Comparison of ENCODE assay signal across 9 mouse cellular contexts in genomic region chrX:96456201-96456963, GRCm38 (mm10). TPM values are rescaled to one million over a fixed set of nuclear protein-coding genes. Genes with fewer than 3 reads are reported as not detected.
DNase-seq lines count a peak whose midpoint lies in the region; ATAC-seq lines count a peak whose summit lies in the region.
"Had no signal": no experiment of that assay in that cellular context is flagged by ENCODE, and none has a peak within 500 bp of the region (broad histone marks: within the 10 kb centered on the region; RNA-seq: fewer than 3 reads in every experiment).

Gene Hsf3, minus strand, starts transcription at chrX:96456294.

- WGBS in forebrain, embryonic 11.5 days, result 25% methylated on average over 9 of the region's 9 CpGs
- 18% methylated on average over 9 of the region's 9 CpGs for WGBS in forebrain, embryonic 15.5 days
- WGBS in liver, embryonic 12.5 days (ENCODE audit: insufficient replicate concordance), result 22% methylated on average over 9 of the region's 9 CpGs
- 19% methylated on average over 9 of the region's 9 CpGs for WGBS in neural tube, embryonic 14.5 days

- no peak within 1 kb of the TSS for H3K9ac ChIP-seq in forebrain, embryonic 11.5 days (ENCODE audit: low read length)
- no peak within 1 kb of the TSS for H3K9ac ChIP-seq in forebrain, embryonic 15.5 days (replicated peaks)
- no peak within 1 kb of the TSS for H3K9ac ChIP-seq in liver, embryonic 12.5 days
- H3K9ac ChIP-seq in neural tube, embryonic 14.5 days (replicated peaks; ENCODE audit: low read depth, low read length), result no peak within 1 kb of the TSS

- no peak within 1 kb of the TSS for H3K27ac ChIP-seq in forebrain, embryonic 11.5 days (ENCODE audit: low read depth, low read length)
- no peak within 1 kb of the TSS for H3K27ac ChIP-seq in forebrain, embryonic 15.5 days (replicated peaks)
- no peak within 1 kb of the TSS for H3K27ac ChIP-seq in liver, embryonic 12.5 days
- H3K27ac ChIP-seq in neural tube, embryonic 14.5 days (ENCODE audit: low read depth, low read length), result no peak within 1 kb of the TSS

- peak within 1 kb of the TSS; percentile 10; the same call in 1 of the 2 replicates for H3K4me3 ChIP-seq in forebrain, embryonic 11.5 days (ENCODE audit: low read depth, low read length)
- no peak within 1 kb of the TSS for H3K4me3 ChIP-seq in forebrain, embryonic 15.5 days
- H3K4me3 ChIP-seq in liver, embryonic 12.5 days, result no peak within 1 kb of the TSS
- 0 out of 2 replicates have a peak within 1 kb of the TSS, but pooled peaks have one; percentile 11 for H3K4me3 ChIP-seq in neural tube, embryonic 14.5 days (ENCODE audit: low read depth, low read length)

- H3K9me3 ChIP-seq in forebrain, embryonic 11.5 days (ENCODE audit: control insufficient read depth, low read length), result no peaks in the 10 kb centered on the region
- no peaks in the 10 kb centered on the region for H3K9me3 ChIP-seq in forebrain, embryonic 15.5 days
- H3K9me3 ChIP-seq in liver, embryonic 12.5 days (replicated peaks), result no peaks in the 10 kb centered on the region
- no peaks in the 10 kb centered on the region for H3K9me3 ChIP-seq in neural tube, embryonic 14.5 days (ENCODE audit: control insufficient read depth, low read length)

- ATAC-seq in forebrain, embryonic 11.5 days (replicated peaks; ENCODE audit: low FRiP score), result peak; percentile 55; the same call in 1 of the 2 replicates
- no peak for ATAC-seq in forebrain, embryonic 15.5 days (replicated peaks)
- no peak for ATAC-seq in liver, embryonic 12.5 days
- no peak for ATAC-seq in neural tube, embryonic 14.5 days (ENCODE audit: low read depth)

- H3K4me2 ChIP-seq in forebrain, embryonic 11.5 days (ENCODE audit: low read depth, low read length, severe bottlenecking), result peak within 1 kb of the TSS; percentile 26; the same call in 1 of the 2 replicates
- no peak within 1 kb of the TSS for H3K4me2 ChIP-seq in forebrain, embryonic 15.5 days (replicated peaks)
- H3K4me2 ChIP-seq in liver, embryonic 12.5 days, result 0 out of 2 replicates have a peak within 1 kb of the TSS, but pooled peaks have one; percentile 7
- H3K4me2 ChIP-seq in neural tube, embryonic 14.5 days (ENCODE audit: low read depth, low read length), result peak within 1 kb of the TSS; percentile 9; the same call in 1 of the 2 replicates

- DNase-seq in forebrain, embryonic 11.5 days (ENCODE audit: low spot score), result peak; percentile 40
- peak; percentile 58 for DNase-seq in forelimb bud, embryonic 11.5 days (ENCODE audit: low read depth, low spot score)
- DNase-seq in hindlimb bud, embryonic 11.5 days (ENCODE audit: extremely low spot score, low read depth, low spot score), result peak; percentile 30
- DNase-seq in thymus, adult 18-20 months, result no peak
- no peak for DNase-seq in left cerebral cortex, postnatal 14 days (ENCODE audit: low spot score in 2 of 2)

- intact Hi-C loops in left cerebral cortex, postnatal 14 days (cut with DNase I), result no loop called here

- no peaks in the 10 kb centered on the region for H3K36me3 ChIP-seq in forebrain, embryonic 11.5 days (ENCODE audit: control insufficient read depth, insufficient read depth, low read length)
- no peaks in the 10 kb centered on the region for H3K36me3 ChIP-seq in forebrain, embryonic 15.5 days
- no peaks in the 10 kb centered on the region for H3K36me3 ChIP-seq in liver, embryonic 12.5 days
- no peaks in the 10 kb centered on the region for H3K36me3 ChIP-seq in neural tube, embryonic 14.5 days (ENCODE audit: control insufficient read depth, insufficient read depth, low read length)

- no peaks in the 10 kb centered on the region for H3K4me1 ChIP-seq in forebrain, embryonic 11.5 days (replicated peaks; ENCODE audit: control insufficient read depth, insufficient read depth, low read length)
- no peaks in the 10 kb centered on the region for H3K4me1 ChIP-seq in forebrain, embryonic 15.5 days
- no peaks in the 10 kb centered on the region for H3K4me1 ChIP-seq in liver, embryonic 12.5 days
- no peaks in the 10 kb centered on the region for H3K4me1 ChIP-seq in neural tube, embryonic 14.5 days (ENCODE audit: control insufficient read depth, insufficient read depth, low read length)

- no peaks in the 10 kb centered on the region for H3K27me3 ChIP-seq in forebrain, embryonic 11.5 days (ENCODE audit: control insufficient read depth, insufficient read depth, low read length)
- H3K27me3 ChIP-seq in forebrain, embryonic 15.5 days, result no peaks in the 10 kb centered on the region
- H3K27me3 ChIP-seq in liver, embryonic 12.5 days (replicated peaks), result no peaks in the 10 kb centered on the region
- no peaks in the 10 kb centered on the region for H3K27me3 ChIP-seq in neural tube, embryonic 14.5 days (ENCODE audit: control insufficient read depth, insufficient read depth, low read length)

RNA-seq across cellular contexts. Expression of gene Hsf3, which starts in this region (rescaled TPM):
- polyA plus RNA-seq in forebrain, embryonic 11.5 days (2014; fragmentation: Nextera tagmentation; extraction: Ambion mirVana), result 0.13 and 0.25 TPM in 2 replicates
- polyA plus RNA-seq in forebrain, embryonic 15.5 days (2015; fragmentation: Nextera tagmentation; extraction: Ambion mirVana), result not detected in 2 replicates
- polyA plus RNA-seq in liver, embryonic 12.5 days (2016; fragmentation: Nextera tagmentation; extraction: Ambion mirVana), result not detected in 2 replicates
- not detected in 2 replicates for polyA plus RNA-seq in neural tube, embryonic 14.5 days (2014; fragmentation: Nextera tagmentation; extraction: Ambion mirVana)
- not detected for total RNA-seq in left cerebral cortex, postnatal 14 days (2021)
- total RNA-seq: common myeloid progenitor, adult 5-6 weeks had no signal

Comparison
In these comparisons a context has a peak if more than half of its experiments do, and no peak if none do; other contexts are left out.
1. Peak in DNase-seq, ATAC-seq, H3K4me3 ChIP-seq and H3K4me2 ChIP-seq in forebrain, embryonic 11.5 days; RNA of the gene not detected or under 1 TPM.
2. DNase-seq: peak in forelimb bud, embryonic 11.5 days (single experiment) and hindlimb bud, embryonic 11.5 days (single experiment); none in thymus, adult 18-20 months (0 of 2) and left cerebral cortex, postnatal 14 days (0 of 2).